ENCODE assay signal across 10 mouse cellular contexts in genomic region chr9:46215338-46216322, GRCm38 (mm10). TPM values are rescaled to one million over a fixed set of nuclear protein-coding genes. Genes with fewer than 3 reads are reported as not detected.
DNase-seq lines count a peak whose midpoint lies in the region; ATAC-seq and TF ChIP-seq lines count a peak whose summit lies in the region.
"Had no signal": no experiment of that assay in that cellular context is flagged by ENCODE, and none has a peak within 500 bp of the region (broad histone marks: within the 10 kb centered on the region; RNA-seq: fewer than 3 reads in every experiment).

No protein-coding gene starts in this region.

- H3K4me3 ChIP-seq in kidney, adult 2 months (ENCODE audit: insufficient read depth, low read depth, low read length) = no peak overlapping the region
- no peak overlapping the region for H3K4me3 ChIP-seq in kidney, embryonic 16.5 days (ENCODE audit: low read length)
- no peak overlapping the region for H3K4me3 ChIP-seq in liver, embryonic 13.5 days (replicated peaks)
- no peak overlapping the region for H3K4me3 ChIP-seq in hindbrain, embryonic 13.5 days
- no peak overlapping the region for H3K4me3 ChIP-seq in hindbrain, embryonic 14.5 days (replicated peaks; ENCODE audit: low read length)

- no peak overlapping the region for H3K4me2 ChIP-seq in kidney, embryonic 16.5 days (replicated peaks; ENCODE audit: low read depth, low read length)
- H3K4me2 ChIP-seq in liver, embryonic 13.5 days = peak overlapping the region; percentile 42
- H3K4me2 ChIP-seq in hindbrain, embryonic 13.5 days = no peak overlapping the region
- H3K4me2 ChIP-seq in hindbrain, embryonic 14.5 days (replicated peaks) = no peak overlapping the region

- no peaks in the 10 kb centered on the region for H3K4me1 ChIP-seq in kidney, adult 2 months (ENCODE audit: control insufficient read depth, insufficient read depth, low read length)
- no peaks in the 10 kb centered on the region for H3K4me1 ChIP-seq in kidney, embryonic 16.5 days (ENCODE audit: insufficient read depth, low read length)
- H3K4me1 ChIP-seq in liver, embryonic 13.5 days (replicated peaks) = peaks cover 61% of the 10 kb centered on the region
- H3K4me1 ChIP-seq in hindbrain, embryonic 13.5 days (replicated peaks) = no peaks in the 10 kb centered on the region
- H3K4me1 ChIP-seq in hindbrain, embryonic 14.5 days (replicated peaks; ENCODE audit: control insufficient read depth, insufficient read depth, low read length) = no peaks in the 10 kb centered on the region

- TF ChIP-seq CTCF in kidney, adult 2 months (conservative IDR thresholded peaks at IDR 0.05; ENCODE audit: insufficient read depth, insufficient read length, low read depth, low read length) = no peak

- TF ChIP-seq POLR2A in kidney, adult 2 months (IDR thresholded peaks at IDR 0.05; ENCODE audit: low read depth, low read length) = no peak

- H3K9me3 ChIP-seq in kidney, embryonic 16.5 days (ENCODE audit: low read length) = no peaks in the 10 kb centered on the region
- H3K9me3 ChIP-seq in liver, embryonic 13.5 days (replicated peaks) = no peaks in the 10 kb centered on the region
- no peaks in the 10 kb centered on the region for H3K9me3 ChIP-seq in hindbrain, embryonic 13.5 days
- no peaks in the 10 kb centered on the region for H3K9me3 ChIP-seq in hindbrain, embryonic 14.5 days (ENCODE audit: control insufficient read depth, low read length)

- H3K27me3 ChIP-seq in kidney, adult 2 months (replicated peaks; ENCODE audit: control insufficient read depth, insufficient read depth, low read length) = no peaks in the 10 kb centered on the region
- no peaks in the 10 kb centered on the region for H3K27me3 ChIP-seq in kidney, embryonic 16.5 days (ENCODE audit: insufficient read depth, low read length)
- no peaks in the 10 kb centered on the region for H3K27me3 ChIP-seq in liver, embryonic 13.5 days
- no peaks in the 10 kb centered on the region for H3K27me3 ChIP-seq in hindbrain, embryonic 13.5 days
- H3K27me3 ChIP-seq in hindbrain, embryonic 14.5 days (ENCODE audit: control insufficient read depth, insufficient read depth, low read length) = no peaks in the 10 kb centered on the region

- 74% methylated on average over 11 of the region's 11 CpGs for WGBS in kidney, adult 2 months
- 82% methylated on average over 11 of the region's 11 CpGs for WGBS in kidney, embryonic 16.5 days
- WGBS in liver, embryonic 13.5 days (ENCODE audit: insufficient replicate concordance) = 9% methylated on average over 11 of the region's 11 CpGs
- WGBS in hindbrain, embryonic 13.5 days = 87% methylated on average over 11 of the region's 11 CpGs
- 85% methylated on average over 11 of the region's 11 CpGs for WGBS in hindbrain, embryonic 14.5 days

- H3K27ac ChIP-seq in kidney, adult 2 months (ENCODE audit: insufficient read depth, low read depth, low read length) = no peak overlapping the region
- H3K27ac ChIP-seq in kidney, embryonic 16.5 days (ENCODE audit: low read length) = no peak overlapping the region
- peak overlapping the region; percentile 76 for H3K27ac ChIP-seq in liver, embryonic 13.5 days
- H3K27ac ChIP-seq in hindbrain, embryonic 13.5 days = no peak overlapping the region
- no peak overlapping the region for H3K27ac ChIP-seq in hindbrain, embryonic 14.5 days
- H3K27ac ChIP-seq: kidney, postnatal 0 days had no signal

- H3K36me3 ChIP-seq in kidney, adult 2 months (ENCODE audit: control insufficient read depth, insufficient read depth, low read length) = peaks cover 2% of the 10 kb centered on the region
- H3K36me3 ChIP-seq in kidney, embryonic 16.5 days (ENCODE audit: insufficient read depth, low read length) = peaks cover 28% of the 10 kb centered on the region
- H3K36me3 ChIP-seq in liver, embryonic 13.5 days = peaks cover 26% of the 10 kb centered on the region
- peaks cover 57% of the 10 kb centered on the region for H3K36me3 ChIP-seq in hindbrain, embryonic 13.5 days
- peaks cover 61% of the 10 kb centered on the region for H3K36me3 ChIP-seq in hindbrain, embryonic 14.5 days (replicated peaks; ENCODE audit: control insufficient read depth, insufficient read depth)

- no peak for ATAC-seq in kidney, embryonic 16.5 days (ENCODE audit: low FRiP score, low TSS enrichment)
- peak; percentile 74 for ATAC-seq in liver, embryonic 13.5 days (ENCODE audit: low read depth)
- no peak for ATAC-seq in hindbrain, embryonic 13.5 days (ENCODE audit: low FRiP score)
- no peak for ATAC-seq in hindbrain, embryonic 14.5 days (ENCODE audit: low FRiP score)
- ATAC-seq: midbrain, embryonic 16.5 days had no signal

- DNase-seq in kidney, adult 2 months = peak; percentile 74
- DNase-seq in Muller cell, postnatal 12 days (ENCODE audit: inconsistent ontology term) = peak; percentile 12
- DNase-seq in cerebellum, adult 9-11 months = peak; percentile 63
- DNase-seq in liver, embryonic 13.5 days = no peak
- no peak for DNase-seq in hindbrain, embryonic 14.5 days (ENCODE audit: low spot score)
- no peak for DNase-seq in retina, postnatal 1 day

- no peak overlapping the region for H3K9ac ChIP-seq in kidney, embryonic 16.5 days (replicated peaks; ENCODE audit: low read length)
- peak overlapping the region; percentile 40; the same call in 1 of the 2 replicates for H3K9ac ChIP-seq in liver, embryonic 13.5 days
- H3K9ac ChIP-seq in hindbrain, embryonic 13.5 days = no peak overlapping the region
- no peak overlapping the region for H3K9ac ChIP-seq in hindbrain, embryonic 14.5 days

RNA-seq across cellular contexts. Expression of gene Apoa1, which starts 12.8 kb away (rescaled TPM):
- polyA plus RNA-seq in kidney, adult 2 months (2012; rRNA removed) = 1.0 and 1.2 TPM in 2 replicates
- 13.6 and 19.3 TPM in 2 replicates for polyA plus RNA-seq in kidney, embryonic 16.5 days (2015; fragmentation: Nextera tagmentation; extraction: Ambion mirVana)
- polyA plus RNA-seq in liver, embryonic 13.5 days (2015; fragmentation: Nextera tagmentation; extraction: Ambion mirVana) = 2,174 and 2,280 TPM in 2 replicates
- 3.3 and 3.7 TPM in 2 replicates for polyA plus RNA-seq in hindbrain, embryonic 13.5 days (2015; fragmentation: Nextera tagmentation; extraction: Ambion mirVana)
- polyA plus RNA-seq in hindbrain, embryonic 14.5 days (2014; fragmentation: Nextera tagmentation; extraction: Ambion mirVana) = 3.9 and 4.6 TPM in 2 replicates

RNA-seq across cellular contexts. Expression of gene Apoc3, which starts 19.8 kb away (rescaled TPM):
- polyA plus RNA-seq in kidney, adult 2 months (2012; rRNA removed) = 39.2 and 43.8 TPM in 2 replicates
- polyA plus RNA-seq in kidney, embryonic 16.5 days (2015; fragmentation: Nextera tagmentation; extraction: Ambion mirVana) = 0.76 and 0.82 TPM in 2 replicates
- polyA plus RNA-seq in liver, embryonic 13.5 days (2015; fragmentation: Nextera tagmentation; extraction: Ambion mirVana) = 2.7 and 3.1 TPM in 2 replicates
- not detected in 2 replicates for polyA plus RNA-seq in hindbrain, embryonic 13.5 days (2015; fragmentation: Nextera tagmentation; extraction: Ambion mirVana)
- polyA plus RNA-seq in hindbrain, embryonic 14.5 days (2014; fragmentation: Nextera tagmentation; extraction: Ambion mirVana) = not detected in 2 replicates
- polyA plus RNA-seq: midbrain, embryonic 16.5 days had no signal

RNA-seq across cellular contexts. Expression of gene Apoa4, which starts 24.9 kb away (rescaled TPM):
- 5.7 and 6.9 TPM in 2 replicates for polyA plus RNA-seq in kidney, adult 2 months (2012; rRNA removed)
- 0.25 TPM in 1 of 2 replicates, not detected in the other for polyA plus RNA-seq in kidney, embryonic 16.5 days (2015; fragmentation: Nextera tagmentation; extraction: Ambion mirVana)
- 0.10 and 0.15 TPM in 2 replicates for polyA plus RNA-seq in liver, embryonic 13.5 days (2015; fragmentation: Nextera tagmentation; extraction: Ambion mirVana)
- polyA plus RNA-seq in hindbrain, embryonic 13.5 days (2015; fragmentation: Nextera tagmentation; extraction: Ambion mirVana) = not detected in 2 replicates
- not detected in 2 replicates for polyA plus RNA-seq in hindbrain, embryonic 14.5 days (2014; fragmentation: Nextera tagmentation; extraction: Ambion mirVana)
- polyA plus RNA-seq: midbrain, embryonic 16.5 days had no signal

RNA-seq across cellular contexts. Expression of gene Apoa5, which starts 52.8 kb away (rescaled TPM):
- 0.16 TPM in 1 of 2 replicates, not detected in the other for polyA plus RNA-seq in kidney, adult 2 months (2012; rRNA removed)
- polyA plus RNA-seq in kidney, embryonic 16.5 days (2015; fragmentation: Nextera tagmentation; extraction: Ambion mirVana) = not detected in 2 replicates
- polyA plus RNA-seq in liver, embryonic 13.5 days (2015; fragmentation: Nextera tagmentation; extraction: Ambion mirVana) = 0.73 and 0.83 TPM in 2 replicates
- polyA plus RNA-seq in hindbrain, embryonic 13.5 days (2015; fragmentation: Nextera tagmentation; extraction: Ambion mirVana) = not detected in 2 replicates
- not detected in 2 replicates for polyA plus RNA-seq in hindbrain, embryonic 14.5 days (2014; fragmentation: Nextera tagmentation; extraction: Ambion mirVana)
- polyA plus RNA-seq: midbrain, embryonic 16.5 days had no signal

RNA-seq across cellular contexts. Expression of gene Zpr1, which starts 57.2 kb away (rescaled TPM):
- polyA plus RNA-seq in kidney, adult 2 months (2012; rRNA removed) = 16.6 and 19.3 TPM in 2 replicates
- 61.1 and 61.9 TPM in 2 replicates for polyA plus RNA-seq in kidney, embryonic 16.5 days (2015; fragmentation: Nextera tagmentation; extraction: Ambion mirVana)
- 39.5 and 44.6 TPM in 2 replicates for polyA plus RNA-seq in liver, embryonic 13.5 days (2015; fragmentation: Nextera tagmentation; extraction: Ambion mirVana)
- polyA plus RNA-seq in hindbrain, embryonic 13.5 days (2015; fragmentation: Nextera tagmentation; extraction: Ambion mirVana) = 60.2 and 61.1 TPM in 2 replicates
- polyA plus RNA-seq in hindbrain, embryonic 14.5 days (2014; fragmentation: Nextera tagmentation; extraction: Ambion mirVana) = 54.3 and 55.3 TPM in 2 replicates

Comparison
In these comparisons a context has a peak if more than half of its experiments do, and no peak if none do; other contexts are left out.
1. DNase-seq: peak in kidney, adult 2 months (single experiment), Muller cell, postnatal 12 days (single experiment) and cerebellum, adult 9-11 months (single experiment); none in liver, embryonic 13.5 days (single experiment), hindbrain, embryonic 14.5 days (single experiment) and retina, postnatal 1 day (single experiment).
2. RNA of gene Apoa1, which starts 12.8 kb away (polyA plus RNA-seq): 2,174 to 2,280 TPM in liver, embryonic 13.5 days; 13.6 to 19.3 TPM in kidney, embryonic 16.5 days, 3.9 to 4.6 TPM in hindbrain, embryonic 14.5 days, 3.3 to 3.7 TPM in hindbrain, embryonic 13.5 days and 1.0 to 1.2 TPM in kidney, adult 2 months; every median in the first group is over 100 times any median in the second.